Mouse (Mus musculus) liver, embryonic 14.5 days (tissue): ENCODE results near the gene Slc45a3. TPM values are rescaled to one million over a fixed set of nuclear protein-coding genes. Genes with fewer than 3 reads are reported as not detected.

Experiments used
- ATAC-seq: fragments of 200-750 bp; cut with Nextera tagmentation; 2 replicates; pipeline ENCODE4 v1.8.0; 2017; ENCODE audit warnings: moderate number of reproducible peaks, mild to moderate bottlenecking, moderate library complexity; ENCODE audit not compliant: insufficient read depth
- DNase-seq, 3 experiments: peaks; one replicate each; pipeline ENCODE4 v3.0.0-alpha.2; 2012 to 2013; ENCODE audit warnings: low read depth in 3 of 3, low spot score in 3 of 3
- H3K27ac ChIP-seq: fragments of 300-500 bp; sonication (generic); 2 replicates; pipeline ENCODE4 v1.5.1; 2014; ENCODE audit warnings: moderate library complexity, mild to moderate bottlenecking, control low read depth, inconsistent platforms
- H3K27me3 ChIP-seq: fragments of 300-500 bp; sonication (generic); 2 replicates; pipeline ENCODE4 v1.6.1; 2014; ENCODE audit warnings: mild to moderate bottlenecking, low read length, moderate library complexity; ENCODE audit not compliant: control insufficient read depth, insufficient read depth
- H3K36me3 ChIP-seq: fragments of 300-500 bp; sonication (generic); replicated peaks from 2 replicates; pipeline ENCODE4 v1.6.1; 2014; ENCODE audit warnings: low read depth; ENCODE audit not compliant: control insufficient read depth, insufficient read depth
- H3K4me1 ChIP-seq, 2 experiments: fragments of 200-500 bp in 1 of 2; fragments of 300-500 bp in 1 of 2; sonication (generic) in 1 of 2; replicated peaks; 2 replicates each; pipeline ENCODE4 v1.6.1; 2012 to 2014; ENCODE audit warnings: antibody characterized with exemption in 1 of 2, inconsistent platforms in 1 of 2, low read length in 1 of 2; ENCODE audit not compliant: control insufficient read depth in 2 of 2, insufficient read depth in 2 of 2
- H3K4me2 ChIP-seq: fragments of 300-500 bp; sonication (generic); 2 replicates; pipeline ENCODE4 v1.6.1; 2014; ENCODE audit warnings: low read depth, mild to moderate bottlenecking, control low read depth, moderate library complexity
- H3K4me3 ChIP-seq, 2 experiments: fragments of 200-500 bp in 1 of 2; fragments of 300-500 bp in 1 of 2; sonication (generic) in 1 of 2; 2 replicates each; pipeline ENCODE4 v1.5.1; 2012 to 2014; ENCODE audit warnings: low read depth in 2 of 2, low read length in 2 of 2, mild to moderate bottlenecking in 2 of 2, control low read depth in 1 of 2, inconsistent platforms in 1 of 2, moderate library complexity in 1 of 2; ENCODE audit not compliant: insufficient read depth in 1 of 2
- H3K9ac ChIP-seq: fragments of 300-500 bp; sonication (generic); replicated peaks from 2 replicates; pipeline ENCODE4 v1.6.1; 2014; ENCODE audit warnings: mild to moderate bottlenecking, control low read depth, moderate library complexity
- H3K9me3 ChIP-seq: fragments of 300-500 bp; sonication (generic); 2 replicates; pipeline ENCODE4 v1.6.1; 2016; ENCODE audit warnings: low read length, mixed read lengths; ENCODE audit not compliant: control insufficient read depth
- CTCF ChIP-seq: IDR thresholded peaks from 2 replicates; pipeline ENCODE4 v1.5.1; 2016; ENCODE audit warnings: antibody characterized with exemption, low read depth, control low read depth
- EP300 ChIP-seq: IDR thresholded peaks from 2 replicates; pipeline ENCODE4 v1.6.1; 2016; ENCODE audit warnings: antibody characterized with exemption, low read depth
- WGBS: fragments of 180-500 bp; shearing (Covaris S2); extraction: QIAGEN DNeasy Blood & Tissue Kit; methylation state at CpG from one replicate; pipeline ENCODE4 v1.1.7; 2014; ENCODE audit not compliant: insufficient replicate concordance; 5-methylcytosine and 5-hydroxymethylcytosine counted together
- polyA plus RNA-seq, 2 experiments: library from polyadenylated mRNA; depleted of rRNA in 1 of 2; stranded (reverse) in 1 of 2; unstranded in 1 of 2; fragments of >200 nt; fragmentation: Nextera tagmentation in 1 of 2; extraction: Ambion mirVana in 1 of 2; gene quantifications; 2 replicates each; pipeline versions ENCODE4 v1.2.1 to v1.2.3; 2012 to 2014

Slc45a3 gene
- polyA plus RNA-seq, 2 experiments, result 1.8 to 1.9 TPM

GRCm38 (mm10) chr1:132019876-132020275 is 57.1 kb downstream of the Slc45a3 start:
- Histone ChIP-seq H3K27ac (no peak overlapping the region), H3K4me3 (no peak overlapping the region), H3K27me3 (no peaks in the 10 kb centered on the region), H3K9me3 (no peaks in the 10 kb centered on the region), H3K9ac (no peak overlapping the region), H3K4me1 (peaks cover 2 to 3% of the 10 kb centered on the region in 2 experiments; a peak in 1 of 4 replicates), H3K36me3 (peaks cover 82% of the 10 kb centered on the region), H3K4me2 (no peak overlapping the region)
- ATAC-seq, result no peak
- TF ChIP-seq CTCF (no peak), EP300 (no peak)
- 86% methylated on average over 7 of the region's 7 CpGs for WGBS
- no peak for DNase-seq

GRCm38 (mm10) chr1:132022107-132022506 is 59.3 kb downstream of the Slc45a3 start:
- Histone ChIP-seq H3K4me3 (no peak overlapping the region), H3K27me3 (no peaks in the 10 kb centered on the region), H3K9me3 (no peaks in the 10 kb centered on the region), H3K9ac (no peak overlapping the region), H3K36me3 (peaks cover 72% of the 10 kb centered on the region), H3K27ac (peak overlapping the region; percentile 49), H3K4me1 (peaks cover 9 to 12% of the 10 kb centered on the region in 2 experiments), H3K4me2 (no peak overlapping the region)
- DNase-seq, result no peak
- no peak for ATAC-seq
- TF ChIP-seq EP300, result no peak
- no peak for TF ChIP-seq CTCF
- 73% methylated on average over 3 of the region's 3 CpGs for WGBS

- ATAC-seq, result peak; percentile 97
- peak; percentile 74 to 85 (median 81) for DNase-seq
These were observed 64.3 kb downstream of the Slc45a3 start for GRCm38 (mm10) chr1:132026925-132027646.

GRCm38 (mm10) chr1:132027978-132028377 is 65.2 kb downstream of the Slc45a3 start:
- Histone ChIP-seq H3K9ac (peak overlapping the region; percentile 13), H3K9me3 (no peaks in the 10 kb centered on the region), H3K27ac (peak overlapping the region; percentile 74), H3K4me1 (peaks cover 18 to 28% of the 10 kb centered on the region in 2 experiments), H3K27me3 (no peaks in the 10 kb centered on the region), H3K4me2 (peak overlapping the region; percentile 63), H3K4me3 (no peak overlapping the region), H3K36me3 (peaks cover 55% of the 10 kb centered on the region)
- no peak for ATAC-seq
- no peak for TF ChIP-seq EP300
- 86% methylated on average over 5 of the region's 5 CpGs for WGBS
- DNase-seq, result no peak

More at GRCm38 (mm10) chr1:132026925-132027646, 64.3 kb downstream of the Slc45a3 start:
- H3K9me3 ChIP-seq, result no peaks in the 10 kb centered on the region
- peaks cover 20 to 28% of the 10 kb centered on the region in 2 experiments for H3K4me1 ChIP-seq
- peak overlapping the region; percentile 63 for H3K4me2 ChIP-seq
- H3K4me3 ChIP-seq, result peak overlapping the region in 1 of 2 experiments; percentile 25; a peak in 2 of 4 replicates
- H3K36me3 ChIP-seq, result peaks cover 62% of the 10 kb centered on the region
- no peaks in the 10 kb centered on the region for H3K27me3 ChIP-seq
- peak overlapping the region; percentile 59 for H3K9ac ChIP-seq
- 64% methylated on average over 11 of the region's 11 CpGs for WGBS
- peak; percentile 95 for TF ChIP-seq EP300
- TF ChIP-seq CTCF, result no peak
- peak overlapping the region; percentile 74 for H3K27ac ChIP-seq

GRCm38 (mm10) chr1:132028413-132028812 is 65.6 kb downstream of the Slc45a3 start:
- TF ChIP-seq EP300 (no peak), CTCF (no peak)
- no peaks in the 10 kb centered on the region for H3K27me3 ChIP-seq
- peaks cover 51% of the 10 kb centered on the region for H3K36me3 ChIP-seq
- peaks cover 18 to 28% of the 10 kb centered on the region in 2 experiments for H3K4me1 ChIP-seq
- 90% methylated on average over 9 of the region's 9 CpGs for WGBS
- ATAC-seq (no peak), DNase-seq (no peak)
- H3K9me3 ChIP-seq, result no peaks in the 10 kb centered on the region
- no peak overlapping the region for H3K4me3 ChIP-seq
- peak overlapping the region; percentile 74; the same call in 1 of the 2 replicates for H3K27ac ChIP-seq
- no peak overlapping the region for H3K4me2 ChIP-seq
- no peak overlapping the region for H3K9ac ChIP-seq
